Mouse (Mus musculus): Measurements from ENCODE around the gene Arhgap15. TPM values are rescaled to one million over a fixed set of nuclear protein-coding genes. Genes with fewer than 3 reads are reported as not detected.

Arhgap15 gene
- polyA plus RNA-seq, 1 experiment from 2014 or later: 1.1 TPM

DNA sequence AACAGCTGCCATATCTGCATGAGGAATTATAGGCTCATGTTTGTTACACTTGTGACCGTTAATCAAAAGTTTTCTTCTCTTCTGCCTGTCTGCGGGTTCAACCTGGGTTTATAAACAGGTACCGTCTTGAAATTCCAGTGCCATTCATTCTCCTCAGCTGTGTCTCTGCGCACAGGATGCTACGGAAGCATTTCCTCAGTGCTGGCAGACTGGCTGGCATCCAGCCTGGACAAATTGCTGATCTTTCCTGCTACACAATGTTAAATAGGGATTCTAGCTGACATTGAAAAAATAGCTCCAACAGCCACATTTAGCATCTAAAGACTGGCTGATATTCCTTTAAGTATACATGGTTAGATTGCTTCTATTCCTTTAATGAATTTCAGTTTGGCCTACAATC is 93.0 kb downstream of the Arhgap15 start:
- ATAC-seq (ENCODE audit: low FRiP score, low read depth): no peak
- Histone ChIP-seq H3K9ac (no peak overlapping the region), H3K27me3 (no peaks in the 10 kb centered on the region), H3K4me3 (no peak overlapping the region), H3K9me3 (no peaks in the 10 kb centered on the region), H3K27ac (no peak overlapping the region), H3K4me1 (no peaks in the 10 kb centered on the region), H3K4me2 (replicated peaks) (no peak overlapping the region), H3K36me3 (no peaks in the 10 kb centered on the region)
- 74% methylated on average over 5 of the region's 5 CpGs for WGBS

DNA sequence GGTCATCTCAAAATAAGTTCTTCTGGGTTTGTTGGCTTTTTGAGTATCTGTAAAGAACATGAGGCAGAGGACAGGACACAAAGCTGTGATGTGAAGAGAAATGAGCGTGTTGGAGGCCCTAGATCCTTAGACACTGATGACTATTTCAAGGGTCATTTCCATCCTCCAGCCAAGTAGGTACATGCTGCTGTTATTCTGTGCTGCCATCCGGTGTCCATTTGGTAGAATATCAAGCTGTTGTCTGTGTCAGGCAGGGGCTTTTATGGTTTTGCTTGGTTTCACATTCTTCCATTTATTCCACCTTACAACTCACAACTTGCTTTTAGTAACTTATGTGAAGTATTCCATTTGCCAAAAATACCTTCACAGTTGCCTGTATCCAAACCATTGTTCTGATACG is 102.6 kb downstream of the Arhgap15 start:
- 57% methylated on average over 3 of the region's 3 CpGs for WGBS
- Histone ChIP-seq H3K4me1 (no peaks in the 10 kb centered on the region), H3K4me3 (no peak overlapping the region), H3K9ac (no peak overlapping the region), H3K36me3 (no peaks in the 10 kb centered on the region), H3K27ac (no peak overlapping the region), H3K4me2 (replicated peaks) (no peak overlapping the region), H3K27me3 (no peaks in the 10 kb centered on the region), H3K9me3 (no peaks in the 10 kb centered on the region)
- ATAC-seq (ENCODE audit: low FRiP score, low read depth): no peak

DNA sequence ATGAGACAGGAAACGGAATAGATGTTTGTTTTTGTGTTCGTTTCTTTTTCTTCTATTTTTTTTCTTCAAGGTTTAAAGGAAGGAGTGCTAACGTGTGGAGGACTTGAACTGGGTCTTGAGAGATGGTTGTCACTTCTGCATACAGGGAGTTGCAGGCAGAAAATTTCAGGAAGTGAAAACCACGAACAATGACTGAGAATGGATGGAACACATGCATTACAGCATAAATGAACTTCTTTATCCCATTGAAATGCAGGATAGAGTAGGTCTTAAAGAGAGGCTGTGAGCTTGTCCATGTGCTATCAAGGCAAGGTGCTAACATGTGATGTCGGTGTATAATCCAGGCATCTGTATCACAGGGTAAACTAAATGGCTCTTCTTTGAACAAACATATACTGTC is 114.1 kb downstream of the Arhgap15 start:
- Histone ChIP-seq H3K4me3 (no peak overlapping the region), H3K9ac (no peak overlapping the region), H3K27ac (no peak overlapping the region), H3K4me1 (no peaks in the 10 kb centered on the region), H3K27me3 (no peaks in the 10 kb centered on the region), H3K4me2 (replicated peaks) (no peak overlapping the region), H3K36me3 (no peaks in the 10 kb centered on the region), H3K9me3 (no peaks in the 10 kb centered on the region)
- WGBS: 82% methylated on average over 5 of the region's 5 CpGs
- ATAC-seq (ENCODE audit: low FRiP score, low read depth): no peak

DNA sequence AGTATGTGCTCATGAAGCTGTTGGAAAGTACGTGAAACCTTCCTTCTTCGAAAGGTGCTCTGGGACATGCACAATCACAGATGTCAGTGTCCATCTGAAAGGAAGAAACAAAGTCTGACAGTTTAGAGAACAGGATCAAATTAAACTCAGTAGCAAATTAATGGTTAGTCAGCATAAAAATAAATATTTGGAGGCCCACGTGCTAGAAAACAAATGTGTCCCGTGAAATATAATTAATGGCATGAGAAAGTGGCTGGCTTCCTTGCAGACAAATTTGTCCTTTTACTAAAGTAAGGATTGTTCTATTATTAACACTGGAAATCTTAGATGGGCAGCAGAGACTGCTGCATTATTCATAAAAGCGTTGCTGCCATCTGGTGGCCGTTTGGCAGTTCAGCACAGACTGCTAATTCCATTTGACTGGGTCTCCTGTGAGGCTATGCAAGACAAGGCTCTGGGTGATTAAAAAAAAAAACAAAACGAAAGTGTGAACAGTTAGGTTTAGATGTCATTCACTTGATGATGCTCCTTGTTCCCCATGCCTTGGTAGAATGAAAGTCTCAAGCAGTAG is 153.9 kb downstream of the Arhgap15 start:
- Histone ChIP-seq H3K27ac (no peak overlapping the region), H3K4me3 (no peak overlapping the region), H3K9me3 (no peaks in the 10 kb centered on the region), H3K27me3 (no peaks in the 10 kb centered on the region), H3K4me1 (no peaks in the 10 kb centered on the region), H3K9ac (no peak overlapping the region), H3K4me2 (replicated peaks) (no peak overlapping the region), H3K36me3 (no peaks in the 10 kb centered on the region)
- WGBS: 24% methylated on average over 7 of the region's 7 CpGs
- peak; percentile 69; the same call in 1 of the 2 replicates for ATAC-seq (ENCODE audit: low FRiP score, low read depth)

DNA sequence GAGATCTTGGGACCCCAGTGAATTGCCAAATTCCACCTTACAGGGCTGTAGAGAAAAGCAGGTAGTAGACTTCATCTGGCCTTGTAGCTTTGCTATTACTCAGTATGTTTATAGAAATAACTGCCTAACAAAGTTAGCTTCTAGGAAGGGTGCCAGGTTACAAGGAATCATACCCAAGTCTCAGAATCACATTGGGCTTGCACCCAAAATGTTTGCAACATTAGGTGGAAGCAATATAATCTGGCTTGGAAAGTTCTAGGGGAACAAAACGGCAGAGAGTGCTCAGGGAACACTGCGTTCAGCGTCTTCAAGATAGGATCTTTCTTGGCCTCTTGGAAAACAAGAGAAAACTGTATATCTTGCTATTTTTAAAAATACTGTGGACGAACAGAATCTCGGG is 158.9 kb downstream of the Arhgap15 start:
- no peak for ATAC-seq (ENCODE audit: low FRiP score, low read depth)
- H3K27ac ChIP-seq: no peak overlapping the region
- H3K9ac ChIP-seq: no peak overlapping the region
- no peaks in the 10 kb centered on the region for H3K9me3 ChIP-seq
- no peaks in the 10 kb centered on the region for H3K36me3 ChIP-seq
- no peaks in the 10 kb centered on the region for H3K27me3 ChIP-seq
- no peak overlapping the region for H3K4me2 ChIP-seq (replicated peaks)
- H3K4me3 ChIP-seq: no peak overlapping the region
- 87% methylated on average over 5 of the region's 5 CpGs for WGBS
- H3K4me1 ChIP-seq: no peaks in the 10 kb centered on the region

DNA sequence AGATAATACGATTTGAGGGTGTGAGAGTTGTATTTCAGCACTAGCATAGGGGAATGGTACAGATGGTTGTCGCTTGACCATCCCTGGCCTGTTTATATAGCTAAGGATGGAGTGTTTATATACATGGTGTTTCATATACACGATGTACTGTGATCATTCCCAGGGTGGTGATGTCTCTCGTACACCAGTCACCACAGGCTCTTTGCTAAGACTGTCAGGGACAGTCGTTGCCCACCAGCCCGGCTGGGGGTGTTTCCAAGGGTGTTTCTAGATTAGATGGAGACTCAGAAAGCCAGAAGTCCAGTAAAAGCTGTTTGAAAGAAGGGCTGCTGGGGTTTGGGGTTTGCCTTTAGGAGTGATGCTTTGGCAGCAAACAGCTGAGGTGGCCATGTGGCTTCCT is 165.5 kb downstream of the Arhgap15 start:
- Histone ChIP-seq H3K27me3 (no peaks in the 10 kb centered on the region), H3K9me3 (no peaks in the 10 kb centered on the region), H3K36me3 (no peaks in the 10 kb centered on the region), H3K4me2 (replicated peaks) (no peak overlapping the region), H3K4me1 (no peaks in the 10 kb centered on the region; the same call in 1 of the 2 replicates), H3K9ac (no peak overlapping the region), H3K27ac (no peak overlapping the region), H3K4me3 (no peak overlapping the region)
- WGBS: 89% methylated on average over 6 of the region's 6 CpGs
- no peak for ATAC-seq (ENCODE audit: low FRiP score, low read depth)

DNA sequence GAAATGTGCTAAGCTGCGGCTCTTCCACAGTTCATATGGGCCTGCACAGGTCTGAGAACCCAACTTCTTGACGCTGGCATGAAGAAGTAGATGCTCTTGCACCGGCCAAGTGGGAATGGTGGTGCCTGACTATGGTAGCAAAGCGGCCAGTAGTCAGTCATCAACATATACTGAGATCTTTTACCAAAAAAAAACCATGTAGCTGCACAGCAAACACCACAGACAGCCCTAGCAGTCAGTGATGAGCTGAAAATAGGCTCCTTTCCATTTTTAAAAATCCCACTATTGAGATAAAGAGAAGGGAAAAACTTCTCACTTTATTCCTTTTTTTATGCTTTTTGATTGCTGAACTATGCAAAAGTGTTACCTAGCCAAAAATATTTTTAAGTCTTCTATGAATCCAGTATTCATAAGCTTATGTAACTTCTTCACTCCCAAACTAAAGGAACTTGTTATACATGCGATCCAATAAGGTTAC is 175.3 kb downstream of the Arhgap15 start:
- no peak for ATAC-seq (ENCODE audit: low FRiP score, low read depth)
- WGBS: 92% methylated on average over 5 of the region's 5 CpGs
- H3K9me3 ChIP-seq: no peaks in the 10 kb centered on the region
- no peak overlapping the region for H3K4me3 ChIP-seq
- no peaks in the 10 kb centered on the region for H3K27me3 ChIP-seq
- no peak overlapping the region for H3K4me2 ChIP-seq (replicated peaks)
- H3K4me1 ChIP-seq: no peaks in the 10 kb centered on the region
- no peaks in the 10 kb centered on the region for H3K36me3 ChIP-seq
- no peak overlapping the region for H3K9ac ChIP-seq
- no peak overlapping the region for H3K27ac ChIP-seq

DNA sequence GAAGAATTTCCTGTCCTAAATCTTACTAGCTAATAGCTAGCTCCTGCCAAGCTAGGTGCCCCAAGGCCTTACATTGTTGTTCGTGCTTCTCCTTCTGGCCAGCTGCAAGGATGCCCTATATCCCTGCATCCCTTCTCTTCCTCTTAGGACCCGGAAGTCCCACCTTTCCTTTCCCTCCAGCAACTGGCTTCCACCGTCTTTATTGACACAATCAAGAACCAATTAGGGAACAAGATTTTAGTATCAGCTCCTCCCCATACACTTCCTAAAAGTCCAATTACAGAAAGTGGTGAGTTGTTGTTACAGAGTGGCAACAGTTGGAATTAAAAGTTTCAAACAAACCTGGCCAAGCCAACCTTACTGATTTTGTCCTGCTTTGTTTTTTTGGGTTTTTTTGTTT is 183.1 kb downstream of the Arhgap15 start:
- Histone ChIP-seq H3K9me3 (no peaks in the 10 kb centered on the region), H3K4me1 (no peaks in the 10 kb centered on the region), H3K27ac (no peak overlapping the region), H3K4me2 (replicated peaks) (no peak overlapping the region), H3K4me3 (no peak overlapping the region), H3K36me3 (no peaks in the 10 kb centered on the region), H3K27me3 (no peaks in the 10 kb centered on the region), H3K9ac (no peak overlapping the region)
- 73% methylated on average over 3 of the region's 3 CpGs for WGBS
- no peak for ATAC-seq (ENCODE audit: low FRiP score, low read depth)

DNA sequence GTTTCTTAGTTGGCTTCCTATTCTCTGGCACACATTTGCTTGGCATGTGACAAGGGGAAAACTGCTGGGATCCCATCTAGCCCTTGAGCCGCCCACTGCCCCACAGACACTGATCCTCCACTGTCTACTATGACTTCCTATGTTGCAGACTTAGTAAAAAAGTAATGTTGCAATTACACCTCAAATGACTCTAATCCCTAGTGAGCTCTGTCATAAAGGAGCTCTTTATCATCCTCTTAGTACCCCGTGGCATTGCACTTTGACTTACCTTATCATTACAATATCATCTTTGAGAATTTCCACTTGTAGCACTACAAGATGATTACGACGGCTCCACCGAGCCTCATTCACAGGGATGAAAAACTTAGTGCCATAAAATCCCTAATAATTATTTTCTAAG is 190.6 kb downstream of the Arhgap15 start:
- Histone ChIP-seq H3K27ac (no peak overlapping the region), H3K4me1 (no peaks in the 10 kb centered on the region), H3K27me3 (no peaks in the 10 kb centered on the region), H3K9me3 (no peaks in the 10 kb centered on the region), H3K36me3 (no peaks in the 10 kb centered on the region), H3K9ac (no peak overlapping the region), H3K4me3 (no peak overlapping the region), H3K4me2 (replicated peaks) (no peak overlapping the region)
- no peak for ATAC-seq (ENCODE audit: low FRiP score, low read depth)
- 83% methylated on average over 5 of the region's 5 CpGs for WGBS

DNA sequence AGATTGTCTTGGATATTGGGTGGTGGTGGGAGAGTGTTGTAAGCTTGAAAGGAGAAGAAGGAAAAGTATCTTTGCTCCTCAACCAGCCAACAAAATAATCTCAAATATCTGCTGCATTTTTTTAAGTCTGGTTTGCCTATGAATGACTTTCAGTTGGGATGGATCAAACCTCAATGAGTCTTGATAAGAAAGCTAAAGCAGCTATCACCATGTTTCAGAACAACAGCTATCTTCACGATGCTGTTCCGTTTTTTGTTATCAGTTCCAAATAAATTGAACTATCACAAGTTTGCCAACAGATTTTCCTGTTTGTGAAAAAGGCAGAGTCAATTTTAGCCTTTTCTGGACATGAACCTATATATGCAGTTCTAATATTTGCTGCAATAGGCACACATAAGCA is 197.1 kb downstream of the Arhgap15 start:
- WGBS: 95% methylated on average over 2 of the region's 2 CpGs

DNA sequence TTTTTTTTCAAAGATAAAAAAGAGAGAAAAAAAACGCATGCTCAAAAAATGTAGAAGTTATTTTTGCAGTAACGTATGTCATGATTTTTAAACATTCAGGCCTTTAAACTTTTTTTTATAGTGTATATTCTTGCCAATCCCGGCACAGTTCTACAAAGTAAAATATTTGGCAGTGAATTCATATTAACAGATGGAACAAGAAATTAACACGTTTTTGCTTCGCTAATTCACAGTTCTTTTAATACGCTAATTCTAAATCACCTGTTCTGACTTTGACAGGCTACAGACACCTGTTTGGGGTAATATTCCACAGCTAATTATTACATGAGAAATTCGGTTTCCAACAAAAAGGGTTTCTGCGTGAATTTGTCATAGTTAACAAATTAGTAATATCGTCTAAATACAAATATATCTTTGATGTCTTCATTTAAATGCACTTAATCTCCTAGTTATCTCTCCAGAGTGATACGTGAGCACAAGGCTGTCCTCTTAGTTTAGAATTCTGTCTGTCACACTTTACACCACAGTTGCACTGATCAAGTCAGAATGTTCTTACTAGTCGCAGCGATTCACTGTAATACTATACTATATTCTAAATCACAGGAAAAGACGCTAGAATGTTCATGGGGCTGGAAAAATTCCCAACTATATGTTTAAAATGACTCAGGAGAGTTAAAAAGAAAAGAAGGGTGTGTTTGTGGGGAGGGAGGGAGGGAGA is 201.3 kb downstream of the Arhgap15 start:
- no peak for ATAC-seq (ENCODE audit: low FRiP score, low read depth)
- Histone ChIP-seq H3K27me3 (no peaks in the 10 kb centered on the region), H3K36me3 (no peaks in the 10 kb centered on the region), H3K9ac (no peak overlapping the region), H3K4me3 (no peak overlapping the region), H3K4me2 (replicated peaks) (no peak overlapping the region), H3K9me3 (no peaks in the 10 kb centered on the region), H3K4me1 (no peaks in the 10 kb centered on the region), H3K27ac (no peak overlapping the region)
- 79% methylated on average over 13 of the region's 13 CpGs for WGBS

More for the DNA sequence above, 197.1 kb downstream of the Arhgap15 start:
- no peak overlapping the region for H3K4me2 ChIP-seq (replicated peaks)
- no peak overlapping the region for H3K9ac ChIP-seq
- no peak for ATAC-seq (ENCODE audit: low FRiP score, low read depth)
- no peak overlapping the region for H3K27ac ChIP-seq
- H3K9me3 ChIP-seq: no peaks in the 10 kb centered on the region
- no peak overlapping the region for H3K4me3 ChIP-seq
- H3K27me3 ChIP-seq: no peaks in the 10 kb centered on the region
- no peaks in the 10 kb centered on the region for H3K36me3 ChIP-seq
- no peaks in the 10 kb centered on the region for H3K4me1 ChIP-seq

DNA sequence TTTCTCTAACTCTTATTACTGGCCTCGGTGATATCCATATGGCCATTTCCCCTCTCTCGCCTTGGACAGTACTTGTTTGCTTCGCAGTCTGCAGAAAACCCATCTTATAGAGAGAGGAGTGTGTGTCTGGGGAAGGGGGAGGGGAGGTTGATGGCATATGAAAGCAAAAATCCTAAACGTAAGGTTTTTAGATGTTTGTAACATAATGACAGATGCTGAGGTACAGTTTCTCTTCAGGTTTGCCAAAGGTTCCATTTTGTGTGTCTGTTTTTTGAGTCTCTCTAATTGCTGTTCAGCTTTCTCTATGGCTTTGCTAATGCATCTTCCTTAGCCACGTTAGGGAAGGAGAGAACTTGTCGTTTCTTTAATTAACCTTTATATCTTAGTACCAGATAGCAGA is 202.1 kb downstream of the Arhgap15 start:
- WGBS: 70% methylated on average over 6 of the region's 6 CpGs
- no peak for ATAC-seq (ENCODE audit: low FRiP score, low read depth)

DNA sequence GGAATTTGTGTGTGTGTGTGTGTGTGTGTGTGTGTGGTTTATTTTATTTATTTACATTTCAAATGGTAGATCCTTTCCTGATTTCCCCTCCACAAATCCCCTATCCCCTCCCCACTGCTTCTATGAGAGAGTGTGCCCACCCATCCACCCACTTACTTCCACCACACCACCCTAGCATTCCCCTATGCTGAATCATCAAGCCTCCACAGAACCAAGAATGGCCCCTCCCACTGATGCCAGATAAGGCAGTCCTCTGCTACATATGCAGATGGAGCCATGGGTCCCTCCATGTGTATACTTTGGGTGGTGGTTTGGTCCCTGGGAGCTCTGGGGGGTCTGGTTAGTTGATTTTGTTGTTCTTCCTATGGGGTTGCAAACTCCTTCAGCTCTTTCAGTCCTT is 210.6 kb downstream of the Arhgap15 start:
- no peak overlapping the region for H3K9ac ChIP-seq
- no peaks in the 10 kb centered on the region for H3K4me1 ChIP-seq
- H3K9me3 ChIP-seq: no peaks in the 10 kb centered on the region
- H3K4me2 ChIP-seq (replicated peaks): no peak overlapping the region
- no peak overlapping the region for H3K4me3 ChIP-seq
- no peaks in the 10 kb centered on the region for H3K27me3 ChIP-seq
- H3K27ac ChIP-seq: no peak overlapping the region
- no peaks in the 10 kb centered on the region for H3K36me3 ChIP-seq
- no peak for ATAC-seq (ENCODE audit: low FRiP score, low read depth)

More for the DNA sequence above, 202.1 kb downstream of the Arhgap15 start:
- Histone ChIP-seq H3K4me2 (replicated peaks) (no peak overlapping the region), H3K36me3 (no peaks in the 10 kb centered on the region), H3K4me1 (no peaks in the 10 kb centered on the region), H3K9ac (no peak overlapping the region), H3K27me3 (no peaks in the 10 kb centered on the region), H3K9me3 (no peaks in the 10 kb centered on the region), H3K27ac (no peak overlapping the region), H3K4me3 (no peak overlapping the region)
